Mouse (Mus musculus): ENCODE data around the gene Slc39a3. TPM values are rescaled to one million over a fixed set of nuclear protein-coding genes. Genes with fewer than 3 reads are reported as not detected.
A peak's percentile ranks its signal among the peaks of the same experiment; 100 is the strongest.

The Slc39a3 gene
- polyA plus RNA-seq, 1 experiment from 2014 or later = 9.6 TPM

DNA sequence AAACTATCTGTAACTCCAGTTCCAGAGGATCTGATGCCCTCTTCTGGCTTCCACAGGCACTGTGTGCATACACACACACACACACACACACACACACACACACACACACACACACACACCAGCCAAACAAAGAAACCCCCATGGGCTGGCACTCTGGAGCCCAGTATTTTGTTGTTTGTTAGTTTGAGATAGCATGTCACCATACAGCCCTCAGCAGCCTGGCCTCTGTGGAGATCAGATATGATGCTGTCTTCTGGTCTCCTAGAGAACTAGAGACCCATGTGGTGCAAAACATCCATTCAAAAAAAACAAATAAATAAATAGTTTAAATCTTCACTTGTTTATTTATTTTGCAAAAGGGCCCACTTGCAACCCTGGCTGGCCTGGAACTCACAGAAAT is 9.0 kb downstream of the Slc39a3 start:
- no peak for ATAC-seq (replicated peaks; ENCODE audit: extremely low read depth, insufficient read depth, low FRiP score)
- H3K27ac ChIP-seq (ENCODE audit: low read length) = no peak overlapping the region
- no peaks in the 10 kb centered on the region for H3K9me3 ChIP-seq (replicated peaks; ENCODE audit: control insufficient read depth, low read length)

DNA sequence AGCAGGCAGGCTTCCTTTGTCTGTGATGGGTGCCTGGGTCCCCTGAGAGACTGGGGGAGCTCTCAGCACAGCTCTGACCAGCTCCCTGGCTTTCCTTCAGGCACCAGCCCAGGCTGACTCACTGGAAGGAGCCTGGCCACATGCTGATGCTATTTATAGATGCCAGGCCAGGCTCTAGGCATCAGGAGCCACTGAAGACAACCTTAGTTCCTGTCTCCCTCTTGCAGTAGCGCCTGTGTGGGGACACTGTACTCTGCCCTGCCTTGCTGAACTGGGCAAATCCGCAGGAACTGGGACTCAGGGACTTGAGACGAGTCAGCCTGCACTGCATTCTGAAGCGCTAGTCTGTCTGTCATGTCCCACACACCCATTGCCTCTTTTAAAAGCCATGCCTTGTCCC is 9.9 kb downstream of the Slc39a3 start:
- Histone ChIP-seq H3K27ac (ENCODE audit: low read length) (no peak overlapping the region), H3K9ac (ENCODE audit: low read length) (no peak overlapping the region), H3K4me2 (ENCODE audit: low read depth, low read length) (no peak overlapping the region), H3K9me3 (replicated peaks; ENCODE audit: control insufficient read depth, low read length) (peaks cover 2% of the 10 kb centered on the region; the same call in 1 of the 2 replicates), H3K27me3 (ENCODE audit: control insufficient read depth, insufficient read depth, low read length) (peaks cover 28% of the 10 kb centered on the region), H3K4me3 (ENCODE audit: low read length) (no peak overlapping the region), H3K36me3 (ENCODE audit: control insufficient read depth, insufficient read depth) (peaks cover 7% of the 10 kb centered on the region; the same call in 1 of the 2 replicates), H3K4me1 (ENCODE audit: control insufficient read depth, insufficient read depth, low read length) (peaks cover 6% of the 10 kb centered on the region)
- 22% methylated on average over 4 of the region's 4 CpGs for WGBS
- ATAC-seq (replicated peaks; ENCODE audit: extremely low read depth, insufficient read depth, low FRiP score) = no peak

More for the DNA sequence above, 9.0 kb downstream of the Slc39a3 start:
- peaks cover 24% of the 10 kb centered on the region for H3K27me3 ChIP-seq (ENCODE audit: control insufficient read depth, insufficient read depth, low read length)
- H3K9ac ChIP-seq (ENCODE audit: low read length) = no peak overlapping the region
- peaks cover 9% of the 10 kb centered on the region; the same call in 1 of the 2 replicates for H3K36me3 ChIP-seq (ENCODE audit: control insufficient read depth, insufficient read depth)
- H3K4me2 ChIP-seq (ENCODE audit: low read depth, low read length) = no peak overlapping the region
- no peak overlapping the region for H3K4me3 ChIP-seq (ENCODE audit: low read length)
- peaks cover 6% of the 10 kb centered on the region for H3K4me1 ChIP-seq (ENCODE audit: control insufficient read depth, insufficient read depth, low read length)

DNA sequence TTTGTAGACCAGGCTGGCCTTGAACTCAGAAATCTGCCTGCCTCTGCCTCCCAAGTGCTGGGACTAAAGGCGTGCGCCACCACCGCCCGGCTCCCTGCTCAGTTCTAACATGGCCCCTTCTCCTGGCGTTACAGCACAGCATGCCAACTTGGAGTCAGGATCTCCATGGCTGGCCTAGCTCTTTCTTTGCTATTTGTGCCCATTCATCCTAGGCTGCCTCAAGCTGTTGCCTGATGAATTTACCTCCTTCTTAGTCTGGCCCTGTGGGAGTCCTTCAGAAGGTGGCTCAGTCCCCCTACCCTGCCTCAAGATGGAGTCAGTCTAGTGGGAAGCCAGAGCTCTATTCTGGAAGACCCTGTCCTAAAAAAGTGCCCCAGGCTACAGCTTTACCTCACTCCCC is 10.4 kb downstream of the Slc39a3 start:
- Histone ChIP-seq H3K4me1 (ENCODE audit: control insufficient read depth, insufficient read depth, low read length) (peaks cover 6% of the 10 kb centered on the region), H3K27me3 (ENCODE audit: control insufficient read depth, insufficient read depth, low read length) (peaks cover 33% of the 10 kb centered on the region), H3K9ac (ENCODE audit: low read length) (no peak overlapping the region), H3K4me3 (ENCODE audit: low read length) (no peak overlapping the region), H3K9me3 (replicated peaks; ENCODE audit: control insufficient read depth, low read length) (peaks cover 2% of the 10 kb centered on the region; the same call in 1 of the 2 replicates), H3K27ac (ENCODE audit: low read length) (no peak overlapping the region), H3K4me2 (ENCODE audit: low read depth, low read length) (no peak overlapping the region), H3K36me3 (ENCODE audit: control insufficient read depth, insufficient read depth) (peaks cover 4% of the 10 kb centered on the region; the same call in 1 of the 2 replicates)
- no peak for ATAC-seq (replicated peaks; ENCODE audit: extremely low read depth, insufficient read depth, low FRiP score)
- 87% methylated on average over 5 of the region's 5 CpGs for WGBS

DNA sequence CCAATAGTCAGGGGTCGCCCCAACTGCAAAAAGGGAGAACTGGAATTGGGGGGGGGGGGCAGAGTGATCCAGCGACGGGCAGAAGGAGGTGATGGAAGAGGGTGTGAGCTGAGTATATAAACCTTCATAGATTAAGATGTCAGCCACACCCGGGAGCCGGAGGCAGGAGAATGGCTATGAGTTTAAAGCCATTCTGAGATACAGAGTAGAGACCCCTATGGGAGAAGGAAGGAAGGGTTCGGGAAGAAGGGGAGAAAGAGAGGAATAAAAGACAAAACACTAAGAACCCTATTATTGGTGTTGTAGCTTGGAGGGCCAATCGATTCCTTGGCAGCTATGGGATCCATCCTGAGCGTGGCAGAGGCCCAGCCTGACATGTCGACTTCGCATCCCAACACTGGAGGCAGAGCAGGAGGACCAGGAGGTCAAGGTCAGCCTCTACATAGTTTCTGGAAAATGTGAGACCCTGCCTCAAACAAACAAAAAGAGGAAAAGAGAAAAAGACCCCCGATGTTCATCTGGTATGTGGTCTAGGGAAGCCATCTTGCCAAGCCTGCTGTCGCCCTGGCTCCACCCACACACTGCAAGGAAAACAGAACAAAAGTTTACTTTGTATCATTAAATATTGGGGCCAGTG is 11.5 kb downstream of the Slc39a3 start, which contains the start of gene Diras1:
Diras1 (minus strand) TSS at position 24 of the 637 bp plus-strand sequence.
- H3K4me1 ChIP-seq (ENCODE audit: control insufficient read depth, insufficient read depth, low read length) = peaks cover 6% of the 10 kb centered on the region
- peak within 1 kb of the TSS; percentile 41; the same call in 1 of the 2 replicates for H3K4me2 ChIP-seq (ENCODE audit: low read depth, low read length)
- peaks cover 2% of the 10 kb centered on the region; the same call in 1 of the 2 replicates for H3K9me3 ChIP-seq (replicated peaks; ENCODE audit: control insufficient read depth, low read length)
- no peak within 1 kb of the TSS for H3K4me3 ChIP-seq (ENCODE audit: low read length)
- no peak for ATAC-seq (replicated peaks; ENCODE audit: extremely low read depth, insufficient read depth, low FRiP score)
- peaks cover 40% of the 10 kb centered on the region for H3K27me3 ChIP-seq (ENCODE audit: control insufficient read depth, insufficient read depth, low read length)
- peaks cover 3% of the 10 kb centered on the region; the same call in 1 of the 2 replicates for H3K36me3 ChIP-seq (ENCODE audit: control insufficient read depth, insufficient read depth)
- H3K27ac ChIP-seq (ENCODE audit: low read length) = no peak within 1 kb of the TSS
- H3K9ac ChIP-seq (ENCODE audit: low read length) = no peak within 1 kb of the TSS
- 47% methylated on average over 12 of the region's 12 CpGs for WGBS

DNA sequence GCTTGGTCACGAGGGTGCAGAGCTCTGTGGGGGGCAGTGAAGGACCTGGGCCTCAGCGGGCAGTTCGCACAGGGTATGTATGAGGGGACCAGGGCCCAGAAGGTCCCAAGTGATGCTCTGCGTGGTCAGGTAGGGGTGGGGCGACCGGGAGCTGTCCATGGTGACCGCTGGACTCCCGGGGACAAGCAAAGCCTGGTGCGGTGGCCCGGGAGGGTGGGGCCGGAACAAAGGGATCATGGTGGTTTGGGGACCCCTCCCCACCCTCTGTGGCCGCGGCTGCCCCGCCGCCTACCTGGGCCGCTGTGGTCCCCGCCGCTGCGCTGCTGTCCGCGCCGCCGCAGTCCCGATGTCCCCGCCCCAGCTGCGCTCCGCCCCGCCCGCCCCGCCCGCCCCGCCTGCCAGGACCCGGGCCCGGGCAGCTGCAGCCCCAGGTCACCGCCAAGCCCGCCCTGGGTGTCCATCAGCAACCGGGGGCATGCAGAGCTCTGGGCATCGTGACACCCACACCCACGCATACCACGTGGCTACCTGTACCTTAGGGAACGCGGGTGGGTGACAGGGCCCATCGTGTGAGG is 12.1 kb downstream of the Slc39a3 start:
- ATAC-seq (replicated peaks; ENCODE audit: extremely low read depth, insufficient read depth, low FRiP score) = no peak
- WGBS = 2% methylated on average over 41 of the region's 43 CpGs
- Histone ChIP-seq H3K27ac (ENCODE audit: low read length) (no peak overlapping the region), H3K4me3 (ENCODE audit: low read length) (no peak overlapping the region), H3K9ac (ENCODE audit: low read length) (no peak overlapping the region), H3K9me3 (replicated peaks; ENCODE audit: control insufficient read depth, low read length) (peaks cover 2% of the 10 kb centered on the region; the same call in 1 of the 2 replicates), H3K27me3 (ENCODE audit: control insufficient read depth, insufficient read depth, low read length) (peaks cover 40% of the 10 kb centered on the region), H3K36me3 (ENCODE audit: control insufficient read depth, insufficient read depth) (no peaks in the 10 kb centered on the region), H3K4me1 (ENCODE audit: control insufficient read depth, insufficient read depth, low read length) (peaks cover 6% of the 10 kb centered on the region), H3K4me2 (ENCODE audit: low read depth, low read length) (peak overlapping the region; percentile 41; the same call in 1 of the 2 replicates)

DNA sequence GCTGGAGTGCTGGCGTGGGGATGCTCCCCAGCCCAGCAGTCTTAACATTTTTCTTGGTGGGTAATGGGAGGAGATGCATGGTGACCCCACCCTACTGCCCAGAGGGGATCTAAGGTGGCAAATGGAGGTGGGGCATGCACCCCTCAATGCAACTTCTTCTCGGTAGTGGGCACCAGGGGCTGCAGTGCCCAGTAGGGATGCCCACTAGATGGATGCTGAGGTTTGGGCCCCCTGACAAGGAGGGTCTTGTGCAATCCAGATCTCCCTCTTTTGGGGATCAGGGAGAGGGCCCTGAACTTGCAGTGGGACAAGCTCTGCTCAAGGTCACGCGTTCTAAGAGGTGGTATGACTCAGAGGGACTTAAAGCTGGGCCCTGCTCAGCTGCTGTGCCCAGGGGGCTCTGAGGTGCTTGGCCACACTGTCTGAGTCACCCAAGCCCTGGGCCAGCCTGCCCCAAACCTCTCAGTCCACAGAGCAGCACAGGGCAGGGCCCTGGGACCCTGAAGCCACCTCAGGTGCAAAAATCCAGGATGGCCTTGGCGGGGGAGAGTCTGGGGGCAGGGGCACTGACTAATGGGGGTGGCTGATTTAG is 12.8 kb downstream of the Slc39a3 start:
- H3K4me1 ChIP-seq (ENCODE audit: control insufficient read depth, insufficient read depth, low read length) = peaks cover 6% of the 10 kb centered on the region
- no peak overlapping the region for H3K27ac ChIP-seq (ENCODE audit: low read length)
- H3K9me3 ChIP-seq (replicated peaks; ENCODE audit: control insufficient read depth, low read length) = peaks cover 2% of the 10 kb centered on the region; the same call in 1 of the 2 replicates
- H3K36me3 ChIP-seq (ENCODE audit: control insufficient read depth, insufficient read depth) = no peaks in the 10 kb centered on the region
- WGBS = 70% methylated on average over 5 of the region's 5 CpGs
- no peak overlapping the region for H3K9ac ChIP-seq (ENCODE audit: low read length)
- no peak for ATAC-seq (replicated peaks; ENCODE audit: extremely low read depth, insufficient read depth, low FRiP score)
- H3K4me3 ChIP-seq (ENCODE audit: low read length) = no peak overlapping the region
- H3K27me3 ChIP-seq (ENCODE audit: control insufficient read depth, insufficient read depth, low read length) = peaks cover 40% of the 10 kb centered on the region
- H3K4me2 ChIP-seq (ENCODE audit: low read depth, low read length) = no peak overlapping the region

DNA sequence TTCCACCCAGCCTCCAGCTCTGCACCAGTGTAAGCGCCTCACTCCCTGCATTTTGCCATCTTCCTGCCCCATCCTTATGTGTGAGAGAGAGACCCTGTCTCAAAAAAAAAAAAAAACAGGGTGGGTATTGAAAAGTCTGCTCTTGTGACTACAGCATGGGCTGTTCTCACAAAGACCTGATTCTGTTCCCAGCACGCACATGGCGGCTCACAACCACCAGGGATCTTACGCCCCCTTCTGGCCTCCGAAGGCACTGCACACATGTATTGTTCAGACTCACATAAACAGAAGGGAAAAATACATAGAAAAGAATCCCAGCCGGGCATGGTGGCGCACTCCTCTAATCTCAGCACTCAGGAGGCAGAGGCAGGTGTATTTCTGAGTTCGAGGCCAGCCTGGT is 14.5 kb downstream of the Slc39a3 start:
- H3K27me3 ChIP-seq (ENCODE audit: control insufficient read depth, insufficient read depth, low read length) = peaks cover 40% of the 10 kb centered on the region
- no peak for ATAC-seq (replicated peaks; ENCODE audit: extremely low read depth, insufficient read depth, low FRiP score)
- H3K4me1 ChIP-seq (ENCODE audit: control insufficient read depth, insufficient read depth, low read length) = peaks cover 6% of the 10 kb centered on the region

DNA sequence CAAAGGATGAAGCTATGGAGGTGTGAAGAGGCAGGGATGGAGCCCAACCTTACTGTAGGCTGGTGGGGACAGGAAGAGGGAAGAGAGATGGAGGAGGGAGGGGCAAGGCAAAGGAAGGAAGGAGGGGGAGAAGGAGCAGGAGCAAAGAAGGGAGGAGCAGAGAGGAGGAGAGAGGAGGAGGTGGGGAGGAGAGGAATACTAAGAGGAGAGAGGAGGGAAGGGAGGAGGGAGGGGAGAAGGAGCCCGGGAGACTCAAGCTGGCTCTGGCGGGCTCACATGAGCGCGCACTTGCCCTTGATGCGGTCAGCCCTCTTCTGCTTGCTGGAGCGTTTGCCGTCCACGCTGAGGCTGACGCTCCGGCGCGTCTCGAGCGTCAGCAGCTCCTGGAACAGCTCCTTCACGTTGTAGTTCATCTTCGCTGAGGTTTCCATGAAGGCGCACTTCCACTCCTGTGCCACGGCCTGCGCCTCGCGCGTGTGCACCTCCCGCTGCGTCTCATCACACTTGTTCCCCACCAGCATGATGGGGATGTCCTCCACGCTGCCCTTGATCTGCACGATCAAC is 15.6 kb downstream of the Slc39a3 start:
- H3K36me3 ChIP-seq (ENCODE audit: control insufficient read depth, insufficient read depth) = no peaks in the 10 kb centered on the region
- H3K4me1 ChIP-seq (ENCODE audit: control insufficient read depth, insufficient read depth, low read length) = peaks cover 3% of the 10 kb centered on the region; the same call in 1 of the 2 replicates
- no peak overlapping the region for H3K4me3 ChIP-seq (ENCODE audit: low read length)
- H3K9ac ChIP-seq (ENCODE audit: low read length) = no peak overlapping the region
- H3K27me3 ChIP-seq (ENCODE audit: control insufficient read depth, insufficient read depth, low read length) = peaks cover 40% of the 10 kb centered on the region
- ATAC-seq (replicated peaks; ENCODE audit: extremely low read depth, insufficient read depth, low FRiP score) = no peak
- WGBS = 8% methylated on average over 26 of the region's 26 CpGs
- no peak overlapping the region for H3K27ac ChIP-seq (ENCODE audit: low read length)
- peaks cover 2% of the 10 kb centered on the region; the same call in 1 of the 2 replicates for H3K9me3 ChIP-seq (replicated peaks; ENCODE audit: control insufficient read depth, low read length)
- H3K4me2 ChIP-seq (ENCODE audit: low read depth, low read length) = 0 out of 2 replicates have a peak overlapping the region, but pooled peaks have one; percentile 24

More for the DNA sequence above, 14.5 kb downstream of the Slc39a3 start:
- H3K4me3 ChIP-seq (ENCODE audit: low read length) = no peak overlapping the region
- H3K9ac ChIP-seq (ENCODE audit: low read length) = no peak overlapping the region
- no peak overlapping the region for H3K4me2 ChIP-seq (ENCODE audit: low read depth, low read length)
- H3K9me3 ChIP-seq (replicated peaks; ENCODE audit: control insufficient read depth, low read length) = peaks cover 2% of the 10 kb centered on the region; the same call in 1 of the 2 replicates
- WGBS = 57% methylated on average over 8 of the region's 8 CpGs
- H3K27ac ChIP-seq (ENCODE audit: low read length) = no peak overlapping the region
- no peaks in the 10 kb centered on the region for H3K36me3 ChIP-seq (ENCODE audit: control insufficient read depth, insufficient read depth)
